Mouse (Mus musculus): ENCODE results near the gene Wfikkn2. TPM values are rescaled to one million over a fixed set of nuclear protein-coding genes. Genes with fewer than 3 reads are reported as not detected.

The Wfikkn2 gene
- polyA plus RNA-seq, 1 experiment from 2014 or later = 0.45 TPM

DNA sequence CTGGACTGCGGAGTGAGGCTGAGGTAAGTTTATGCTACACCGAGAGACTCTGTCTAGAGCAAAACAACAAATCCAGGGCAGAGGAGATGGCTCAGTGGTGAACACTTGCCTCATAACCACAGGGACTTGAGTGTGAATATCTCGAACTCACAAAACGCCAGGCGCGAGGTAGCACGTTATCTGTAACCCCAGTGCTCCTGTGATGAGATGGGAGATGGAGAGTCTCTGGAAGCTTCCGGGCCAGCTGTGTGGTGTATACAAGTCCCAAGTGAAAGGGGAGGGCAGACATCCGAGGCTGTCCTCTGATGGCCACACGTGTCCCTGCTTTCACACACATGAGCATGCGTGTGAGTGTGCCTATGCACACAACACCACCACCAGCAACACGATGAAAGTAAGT, 11.4 kb downstream of the Wfikkn2 start:
- no peaks in the 10 kb centered on the region for H3K36me3 ChIP-seq (ENCODE audit: insufficient read depth)
- H3K9me3 ChIP-seq (ENCODE audit: low read depth, low read length) = no peaks in the 10 kb centered on the region
- TF ChIP-seq CTCF (IDR thresholded peaks at IDR 0.05; ENCODE audit: low read depth) = no peak
- no peak overlapping the region for H3K27ac ChIP-seq (ENCODE audit: low read depth)
- no peak overlapping the region for H3K4me3 ChIP-seq (ENCODE audit: low read depth, low read length)
- no peak overlapping the region for H3K9ac ChIP-seq
- H3K4me2 ChIP-seq = no peak overlapping the region
- WGBS = 79% methylated on average over 12 of the region's 12 CpGs
- no peaks in the 10 kb centered on the region for H3K27me3 ChIP-seq (ENCODE audit: insufficient read depth, low read length)
- no peaks in the 10 kb centered on the region for H3K4me1 ChIP-seq (ENCODE audit: insufficient read depth)
- ATAC-seq (ENCODE audit: insufficient read depth) (no peak), DNase-seq (no peak)

DNA sequence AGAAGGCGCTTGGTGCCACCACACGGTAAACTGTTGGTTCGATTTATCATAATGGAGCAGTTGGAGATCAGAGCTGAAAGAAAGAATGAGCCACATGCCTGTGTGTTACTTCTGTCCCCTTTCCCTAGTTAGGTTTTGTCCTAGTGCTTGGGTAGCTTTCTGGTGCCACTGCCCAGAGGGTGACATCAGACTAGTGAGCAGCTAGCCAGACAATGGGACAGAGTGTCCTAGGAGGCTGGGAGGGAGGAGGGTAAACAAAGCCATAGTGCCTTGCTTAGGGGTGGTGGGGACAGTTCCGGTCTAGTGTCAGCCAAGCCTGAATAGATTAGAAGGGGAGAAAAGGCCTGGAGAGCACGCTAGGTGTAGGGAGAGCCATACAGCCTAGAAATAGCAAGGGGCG, 12.4 kb downstream of the Wfikkn2 start:
- 74% methylated on average over 6 of the region's 6 CpGs for WGBS
- no peak overlapping the region for H3K4me3 ChIP-seq (ENCODE audit: low read depth, low read length)
- no peak for ATAC-seq (ENCODE audit: insufficient read depth)

DNA sequence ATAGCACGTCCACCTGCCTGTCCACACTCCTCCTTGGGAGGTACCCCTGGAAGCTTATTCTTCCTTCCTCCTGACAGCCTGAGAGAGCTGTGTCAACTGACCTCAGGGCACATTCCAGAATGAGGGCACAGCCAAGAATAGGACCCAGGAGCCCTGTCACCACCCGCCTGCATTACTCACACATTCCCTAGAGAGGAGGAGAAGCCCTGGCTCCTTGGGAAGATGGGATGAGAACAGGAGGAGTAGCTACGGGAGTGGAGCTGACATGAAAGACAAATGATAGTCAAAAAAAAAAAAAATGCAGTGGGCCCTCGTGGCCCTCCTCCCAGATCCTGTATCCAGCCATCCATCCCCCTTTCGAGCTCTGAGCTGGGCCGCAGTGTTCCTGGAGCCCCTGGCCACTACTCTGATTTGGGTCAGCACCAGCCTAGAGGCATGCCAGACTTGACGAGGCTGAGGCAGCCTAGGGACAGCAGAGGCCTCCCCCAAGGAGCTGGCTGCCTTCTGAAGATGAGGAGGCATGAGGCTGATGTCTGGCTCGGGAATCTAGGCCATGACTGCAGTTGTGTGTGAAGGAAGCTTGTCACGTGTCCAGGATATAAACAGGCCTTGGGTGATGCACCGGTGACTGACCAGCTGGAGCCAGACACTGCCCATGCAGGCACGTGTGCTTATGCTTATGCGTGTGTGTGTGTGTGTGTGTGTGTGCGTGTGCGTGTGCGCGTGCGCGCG, 13.8 kb downstream of the Wfikkn2 start:
- 55% methylated on average over 19 of the region's 19 CpGs for WGBS
- H3K4me2 ChIP-seq = no peak overlapping the region
- peak; percentile 32 for DNase-seq

More for the DNA sequence above, 12.4 kb downstream of the Wfikkn2 start:
- H3K27ac ChIP-seq (ENCODE audit: low read depth) = no peak overlapping the region
- no peak overlapping the region for H3K9ac ChIP-seq
- no peak for DNase-seq
- no peak overlapping the region for H3K4me2 ChIP-seq
- no peak for TF ChIP-seq CTCF (IDR thresholded peaks at IDR 0.05; ENCODE audit: low read depth)
- H3K4me1 ChIP-seq (ENCODE audit: insufficient read depth) = no peaks in the 10 kb centered on the region
- H3K9me3 ChIP-seq (ENCODE audit: low read depth, low read length) = no peaks in the 10 kb centered on the region
- H3K27me3 ChIP-seq (ENCODE audit: insufficient read depth, low read length) = no peaks in the 10 kb centered on the region
- H3K36me3 ChIP-seq (ENCODE audit: insufficient read depth) = no peaks in the 10 kb centered on the region

DNA sequence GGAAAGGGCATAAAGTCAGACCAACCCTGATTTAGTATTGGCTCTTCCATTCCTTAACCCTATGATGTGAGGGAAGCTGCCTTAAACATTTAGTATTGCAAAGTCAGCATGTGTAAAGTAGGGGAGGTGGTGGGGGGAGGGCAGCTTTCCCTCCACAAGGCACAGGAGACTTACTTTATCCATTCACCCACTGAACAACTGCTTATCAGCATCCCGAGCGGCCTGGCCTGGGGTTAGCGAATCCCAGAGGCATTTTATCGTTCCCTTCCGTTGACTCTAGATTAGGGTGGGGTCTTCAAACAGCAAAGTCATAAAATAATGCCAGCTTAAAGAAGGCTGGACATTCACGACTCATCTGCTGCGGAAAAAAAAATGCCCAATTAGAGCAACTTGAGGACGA, 15.6 kb downstream of the Wfikkn2 start:
- TF ChIP-seq CTCF (IDR thresholded peaks at IDR 0.05; ENCODE audit: low read depth) = no peak
- ATAC-seq (ENCODE audit: insufficient read depth) = no peak

More for the DNA sequence above, 13.8 kb downstream of the Wfikkn2 start:
- Histone ChIP-seq H3K27ac (ENCODE audit: low read depth) (no peak overlapping the region), H3K9ac (no peak overlapping the region), H3K4me1 (ENCODE audit: insufficient read depth) (no peaks in the 10 kb centered on the region), H3K27me3 (ENCODE audit: insufficient read depth, low read length) (no peaks in the 10 kb centered on the region), H3K36me3 (ENCODE audit: insufficient read depth) (no peaks in the 10 kb centered on the region), H3K9me3 (ENCODE audit: low read depth, low read length) (no peaks in the 10 kb centered on the region), H3K4me3 (ENCODE audit: low read depth, low read length) (no peak overlapping the region)
- no peak for TF ChIP-seq CTCF (IDR thresholded peaks at IDR 0.05; ENCODE audit: low read depth)
- no peak for ATAC-seq (ENCODE audit: insufficient read depth)

GRCm38 (mm10) chr11:94229207-94229960, 16.4 kb downstream of the Wfikkn2 start:
- no peak overlapping the region for H3K9ac ChIP-seq
- H3K4me1 ChIP-seq (ENCODE audit: insufficient read depth) = no peaks in the 10 kb centered on the region
- whole genome bisulfite sequencing = 84% methylated on average over 5 of the region's 5 CpGs
- no peak overlapping the region for H3K4me2 ChIP-seq
- no peak overlapping the region for H3K27ac ChIP-seq (ENCODE audit: low read depth)
- H3K27me3 ChIP-seq (ENCODE audit: insufficient read depth, low read length) = no peaks in the 10 kb centered on the region
- no peaks in the 10 kb centered on the region for H3K36me3 ChIP-seq (ENCODE audit: insufficient read depth)
- no peak for TF ChIP-seq CTCF (IDR thresholded peaks at IDR 0.05; ENCODE audit: low read depth)
- ATAC-seq (ENCODE audit: insufficient read depth) (no peak), DNase-seq (no peak)
- H3K4me3 ChIP-seq (ENCODE audit: low read depth, low read length) = no peak overlapping the region
- no peaks in the 10 kb centered on the region for H3K9me3 ChIP-seq (ENCODE audit: low read depth, low read length)

More for the DNA sequence above, 15.6 kb downstream of the Wfikkn2 start:
- Histone ChIP-seq H3K4me1 (ENCODE audit: insufficient read depth) (no peaks in the 10 kb centered on the region), H3K27ac (ENCODE audit: low read depth) (no peak overlapping the region), H3K27me3 (ENCODE audit: insufficient read depth, low read length) (no peaks in the 10 kb centered on the region), H3K9ac (no peak overlapping the region), H3K4me2 (no peak overlapping the region), H3K9me3 (ENCODE audit: low read depth, low read length) (no peaks in the 10 kb centered on the region), H3K36me3 (ENCODE audit: insufficient read depth) (no peaks in the 10 kb centered on the region), H3K4me3 (ENCODE audit: low read depth, low read length) (no peak overlapping the region)
- DNase-seq = no peak
- WGBS = 39% methylated on average over 8 of the region's 8 CpGs

DNA sequence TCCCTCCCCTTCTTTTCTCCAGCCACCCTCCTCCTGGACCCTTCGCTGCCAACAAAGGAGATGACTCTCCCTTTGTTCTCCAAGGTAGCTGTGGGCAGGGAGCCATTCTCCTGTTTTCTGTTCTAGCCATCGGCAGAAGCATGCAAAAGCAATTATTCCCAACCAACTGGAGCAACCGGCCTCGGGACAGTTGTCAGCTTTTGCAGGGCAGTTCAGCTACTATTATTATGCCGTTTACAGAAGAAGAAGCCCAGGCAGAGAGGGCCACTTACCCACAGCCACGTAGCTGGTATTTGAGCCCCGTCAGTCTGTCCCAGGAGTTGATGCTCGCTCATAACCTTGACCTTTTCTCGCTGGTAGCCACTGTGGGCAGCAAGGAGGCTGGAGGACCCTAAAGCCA, 17.4 kb downstream of the Wfikkn2 start:
- DNase-seq (no peak), ATAC-seq (ENCODE audit: insufficient read depth) (no peak)
- Histone ChIP-seq H3K9ac (no peak overlapping the region), H3K4me1 (ENCODE audit: insufficient read depth) (no peaks in the 10 kb centered on the region), H3K9me3 (ENCODE audit: low read depth, low read length) (no peaks in the 10 kb centered on the region), H3K27me3 (ENCODE audit: insufficient read depth, low read length) (no peaks in the 10 kb centered on the region), H3K4me3 (ENCODE audit: low read depth, low read length) (no peak overlapping the region), H3K27ac (ENCODE audit: low read depth) (no peak overlapping the region), H3K4me2 (no peak overlapping the region), H3K36me3 (ENCODE audit: insufficient read depth) (no peaks in the 10 kb centered on the region)
- no peak for TF ChIP-seq CTCF (IDR thresholded peaks at IDR 0.05; ENCODE audit: low read depth)
- 51% methylated on average over 9 of the region's 9 CpGs for WGBS

- peak; percentile 89 for DNase-seq
- no peak overlapping the region for H3K27ac ChIP-seq (ENCODE audit: low read depth)
- WGBS = 24% methylated on average over 7 of the region's 7 CpGs
- H3K4me3 ChIP-seq (ENCODE audit: low read depth, low read length) = no peak overlapping the region
- ATAC-seq (ENCODE audit: insufficient read depth) = peak; percentile 66
- H3K4me2 ChIP-seq = peak overlapping the region; percentile 37; the same call in 1 of the 2 replicates
- no peak overlapping the region for H3K9ac ChIP-seq
- H3K36me3 ChIP-seq (ENCODE audit: insufficient read depth) = no peaks in the 10 kb centered on the region
- no peaks in the 10 kb centered on the region for H3K9me3 ChIP-seq (ENCODE audit: low read depth, low read length)
- H3K4me1 ChIP-seq (ENCODE audit: insufficient read depth) = no peaks in the 10 kb centered on the region
- H3K27me3 ChIP-seq (ENCODE audit: insufficient read depth, low read length) = no peaks in the 10 kb centered on the region
- TF ChIP-seq CTCF (IDR thresholded peaks at IDR 0.05; ENCODE audit: low read depth) = peak; percentile 71
These were observed 19.8 kb downstream of the Wfikkn2 start for GRCm38 (mm10) chr11:94225985-94226384.
